Mouse (Mus musculus): ENCODE results near the gene 4632433K11Rik. TPM values are rescaled to one million over a fixed set of nuclear protein-coding genes. Genes with fewer than 3 reads are reported as not detected.

The 4632433K11Rik gene
- polyA plus RNA-seq, 1 experiment from 2014 or later: not detected

Other genes with a start within 250 kb of the 4632433K11Rik start
- 6.8 and 9.2 TPM in 2 replicates for gene Tmem238, start 244.5 kb upstream of the 4632433K11Rik start, polyA plus RNA-seq (2015; fragmentation: Nextera tagmentation; extraction: Ambion mirVana)
- 206 and 212 TPM in 2 replicates for gene Rpl28, start 241.2 kb upstream of the 4632433K11Rik start, polyA plus RNA-seq (2015; fragmentation: Nextera tagmentation; extraction: Ambion mirVana)
- gene Ube2s, start 221.5 kb upstream of the 4632433K11Rik start, polyA plus RNA-seq (2015; fragmentation: Nextera tagmentation; extraction: Ambion mirVana): 250 and 253 TPM in 2 replicates
- 9.9 and 10.0 TPM in 2 replicates for gene Shisa7, start 189.4 kb upstream of the 4632433K11Rik start, polyA plus RNA-seq (2015; fragmentation: Nextera tagmentation; extraction: Ambion mirVana)
- 4.2 and 4.6 TPM in 2 replicates for gene Isoc2b, start 163.9 kb upstream of the 4632433K11Rik start, polyA plus RNA-seq (2015; fragmentation: Nextera tagmentation; extraction: Ambion mirVana)
- gene Isoc2a, start 157.0 kb upstream of the 4632433K11Rik start, polyA plus RNA-seq (2015; fragmentation: Nextera tagmentation; extraction: Ambion mirVana): 0.89 and 0.93 TPM in 2 replicates
- gene Gm36210, start 127.6 kb upstream of the 4632433K11Rik start, polyA plus RNA-seq (2015; fragmentation: Nextera tagmentation; extraction: Ambion mirVana): 0.48 and 0.52 TPM in 2 replicates
- 3.2 and 4.2 TPM in 2 replicates for gene Zfp628, start 118.9 kb upstream of the 4632433K11Rik start, polyA plus RNA-seq (2015; fragmentation: Nextera tagmentation; extraction: Ambion mirVana)
- gene Nat14, start 112.1 kb upstream of the 4632433K11Rik start, polyA plus RNA-seq (2015; fragmentation: Nextera tagmentation; extraction: Ambion mirVana): 35.2 and 39.3 TPM in 2 replicates
- 1.1 and 2.4 TPM in 2 replicates for gene Ssc5d, start 108.3 kb upstream of the 4632433K11Rik start, polyA plus RNA-seq (2015; fragmentation: Nextera tagmentation; extraction: Ambion mirVana)
- 0.14 TPM in 1 of 2 replicates, not detected in the other for gene Sbk2, start 69.7 kb upstream of the 4632433K11Rik start, polyA plus RNA-seq (2015; fragmentation: Nextera tagmentation; extraction: Ambion mirVana)
- 0.70 and 0.71 TPM in 2 replicates for gene Sbk3, start 63.0 kb upstream of the 4632433K11Rik start, polyA plus RNA-seq (2015; fragmentation: Nextera tagmentation; extraction: Ambion mirVana)
- 49.2 and 53.5 TPM in 2 replicates for gene Zfp579, start 38.0 kb upstream of the 4632433K11Rik start, polyA plus RNA-seq (2015; fragmentation: Nextera tagmentation; extraction: Ambion mirVana)
- gene Zfp524, start 19.7 kb upstream of the 4632433K11Rik start, polyA plus RNA-seq (2015; fragmentation: Nextera tagmentation; extraction: Ambion mirVana): 8.0 and 9.3 TPM in 2 replicates
- 28.8 and 34.4 TPM in 2 replicates for gene Fiz1, start 19.4 kb upstream of the 4632433K11Rik start, polyA plus RNA-seq (2015; fragmentation: Nextera tagmentation; extraction: Ambion mirVana)
- gene Gm44973, start 18.6 kb upstream of the 4632433K11Rik start, polyA plus RNA-seq (2015; fragmentation: Nextera tagmentation; extraction: Ambion mirVana): 0.18 and 1.2 TPM in 2 replicates
- gene Zfp865, start 13.7 kb upstream of the 4632433K11Rik start, polyA plus RNA-seq (2015; fragmentation: Nextera tagmentation; extraction: Ambion mirVana): 5.8 and 6.9 TPM in 2 replicates
- gene Ccdc106, start 13.6 kb upstream of the 4632433K11Rik start, polyA plus RNA-seq (2015; fragmentation: Nextera tagmentation; extraction: Ambion mirVana): 67.3 and 74.5 TPM in 2 replicates
- gene Zfp784, start 4.3 kb downstream of the 4632433K11Rik start, polyA plus RNA-seq (2015; fragmentation: Nextera tagmentation; extraction: Ambion mirVana): 9.7 and 10.2 TPM in 2 replicates
- 103 and 108 TPM in 2 replicates for gene Zfp580, start 17.4 kb downstream of the 4632433K11Rik start, polyA plus RNA-seq (2015; fragmentation: Nextera tagmentation; extraction: Ambion mirVana)
- 91.8 and 103 TPM in 2 replicates for gene U2af2, start 28.0 kb downstream of the 4632433K11Rik start, polyA plus RNA-seq (2015; fragmentation: Nextera tagmentation; extraction: Ambion mirVana)
- 115 and 124 TPM in 2 replicates for gene Epn1, start 46.1 kb downstream of the 4632433K11Rik start, polyA plus RNA-seq (2015; fragmentation: Nextera tagmentation; extraction: Ambion mirVana)
- gene Rfpl4, start 82.8 kb downstream of the 4632433K11Rik start, polyA plus RNA-seq (2015; fragmentation: Nextera tagmentation; extraction: Ambion mirVana): not detected in 2 replicates
- gene Rasl2-9, start 91.8 kb downstream of the 4632433K11Rik start, polyA plus RNA-seq (2015; fragmentation: Nextera tagmentation; extraction: Ambion mirVana): 0.67 and 0.95 TPM in 2 replicates
- not detected in 2 replicates for gene Vmn1r55, start 115.6 kb downstream of the 4632433K11Rik start, polyA plus RNA-seq (2015; fragmentation: Nextera tagmentation; extraction: Ambion mirVana)
- not detected in 2 replicates for gene Vmn1r56, start 162.6 kb downstream of the 4632433K11Rik start, polyA plus RNA-seq (2015; fragmentation: Nextera tagmentation; extraction: Ambion mirVana)
- not detected in 2 replicates for gene Vmn1r57, start 184.4 kb downstream of the 4632433K11Rik start, polyA plus RNA-seq (2015; fragmentation: Nextera tagmentation; extraction: Ambion mirVana)

Measured in hindbrain, embryonic 16.5 days (tissue).